Mouse (Mus musculus) stomach, postnatal 0 days (tissue): ENCODE data around the gene Gm10277.

Source experiments
- CTCF ChIP-seq: IDR thresholded peaks from 2 replicates; pipeline ENCODE4 v1.5.1; 2016; ENCODE audit warnings: antibody characterized with exemption, low read depth, mild to moderate bottlenecking, moderate library complexity
- EP300 ChIP-seq: optimal IDR thresholded peaks from 2 replicates; pipeline ENCODE3; 2016; ENCODE audit warnings: antibody characterized with exemption

DNA sequence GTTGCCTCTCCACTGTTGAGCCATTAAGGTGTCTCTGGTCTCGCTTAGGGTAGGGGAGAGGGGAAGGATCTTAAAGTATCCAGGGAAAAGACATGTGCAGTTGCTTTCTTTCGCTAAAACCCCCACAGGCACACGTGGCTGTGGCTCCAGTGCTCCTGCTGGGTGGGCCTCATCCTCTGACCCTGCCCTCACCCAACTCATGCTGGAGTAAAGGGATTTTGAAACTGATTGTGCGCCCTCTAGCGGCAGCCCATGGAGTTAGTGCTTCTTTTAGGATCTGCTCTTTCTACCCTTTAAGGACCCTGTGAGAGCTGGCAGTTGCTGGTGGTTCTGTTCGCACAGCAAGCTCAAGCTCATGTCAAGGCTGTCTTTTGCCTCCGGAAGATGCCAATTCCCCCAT, 35.2 kb upstream of the Gm10277 start:
- TF ChIP-seq CTCF (peak; percentile 86), EP300 (no peak)
